Mouse (Mus musculus) myocyte (in vitro differentiated cells): ENCODE measurements at regions not wholly inside any gene's neighbourhood (a gene's known extent, or its start where the extent isn't known, plus 50 kb on each side); places are given as distances from the start of the nearest gene placed in this dataset.

Experiments used
- MAX ChIP-seq: IDR thresholded peaks from one replicate; pipeline ENCODE4 v1.6.1; 2011; ENCODE audit warnings: low read depth, mild to moderate bottlenecking, control low read depth
- MYOG ChIP-seq, 3 experiments: IDR thresholded peaks; one replicate each; pipeline ENCODE4 v1.6.1; 2011; ENCODE audit warnings: control low read depth in 2 of 3, low read depth in 2 of 3, mild to moderate bottlenecking in 2 of 3; ENCODE audit not compliant: insufficient read length in 2 of 3, control insufficient read depth in 1 of 3, insufficient read depth in 1 of 3
- POLR2A ChIP-seq: IDR thresholded peaks from one replicate; pipeline ENCODE4 v1.6.1; 2011; ENCODE audit warnings: low read depth, mild to moderate bottlenecking, control low read depth, moderate library complexity; ENCODE audit not compliant: insufficient read length
- POLR2AphosphoS2 ChIP-seq: IDR thresholded peaks from one replicate; pipeline ENCODE4 v1.6.1; 2011; ENCODE audit warnings: low read depth, control low read depth; ENCODE audit not compliant: insufficient read length
- REST ChIP-seq: IDR thresholded peaks from one replicate; pipeline ENCODE4 v1.6.1; 2011; ENCODE audit warnings: mild to moderate bottlenecking, control low read depth, moderate library complexity; ENCODE audit not compliant: insufficient read depth, insufficient read length
- TCF12 ChIP-seq: IDR thresholded peaks from one replicate; pipeline ENCODE4 v1.6.1; 2011; ENCODE audit warnings: mild to moderate bottlenecking, control low read depth; ENCODE audit not compliant: poor library complexity, insufficient read depth, severe bottlenecking
- USF1 ChIP-seq: IDR thresholded peaks from one replicate; pipeline ENCODE4 v1.6.1; 2011; ENCODE audit warnings: low read depth, mild to moderate bottlenecking, control low read depth, moderate library complexity

- TF ChIP-seq POLR2A, result no peak
- TF ChIP-seq REST, result no peak
- TF ChIP-seq MAX, result no peak
- no peak for TF ChIP-seq POLR2AphosphoS2
- no peak for TF ChIP-seq USF1
- no peak for TF ChIP-seq TCF12
- no peak for TF ChIP-seq MYOG (IDR thresholded peaks at IDR 0.05; ENCODE audit: control insufficient read depth in 1 of 3, insufficient read depth in 1 of 3, insufficient read length in 2 of 3, low read depth in 2 of 3)
Observed at GRCm38 (mm10) chr17:10078536-10079319, 240.9 kb downstream of the Qk start.
